Mouse (Mus musculus): Measurements from ENCODE around the gene Gm21663.
A peak's percentile ranks its signal among the peaks of the same experiment; 100 is the strongest.
"Not testable (repeated sequence)": the region's sequence is repeated elsewhere in the genome, so short reads cannot be mapped to it uniquely, and the experiment has no call there.

Gm21663 gene

DNA sequence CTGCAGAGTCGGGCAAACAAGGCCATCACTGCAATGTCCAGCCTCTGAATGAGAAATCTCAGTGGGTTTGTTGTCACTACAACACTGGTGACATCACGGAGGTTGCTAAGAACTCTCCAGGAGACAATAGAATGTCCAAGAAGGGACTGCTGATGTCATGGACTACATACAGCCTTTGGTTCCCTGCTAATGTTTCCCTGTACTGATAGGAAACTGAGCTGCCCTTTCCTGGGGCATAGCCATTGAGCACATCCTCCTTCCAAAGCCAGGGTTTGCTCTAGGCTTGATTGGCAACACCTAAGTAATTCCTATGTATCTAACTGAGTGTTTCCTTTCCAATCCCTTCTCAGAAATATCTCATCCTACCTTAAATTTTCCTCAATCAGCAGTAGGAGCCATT, at the start of gene Gm21663:
Gm21663 (minus strand) TSS at position 101 of the 400 bp plus-strand sequence.
- not testable (repeated sequence) for ATAC-seq (ENCODE audit: insufficient number of reproducible peaks, low FRiP score, low TSS enrichment)

GRCm38 (mm10) chr5:25988550-25988949, 46.4 kb upstream of the Gm21663 start, which contains the start of gene Gm21698:
Gene Gm21698, minus strand, starts transcription at chr5:25988650.
- ATAC-seq (ENCODE audit: insufficient number of reproducible peaks, low FRiP score, low TSS enrichment) = not testable (repeated sequence)

GRCm38 (mm10) chr5:25972563-25972962, 30.4 kb upstream of the Gm21663 start, which contains the start of gene Gm21680:
Gene Gm21680, minus strand, starts transcription at chr5:25972663.
- ATAC-seq (ENCODE audit: insufficient number of reproducible peaks, low FRiP score, low TSS enrichment) = not testable (repeated sequence)

GRCm38 (mm10) chr5:25957050-25957449, 14.9 kb upstream of the Gm21663 start:
- ATAC-seq (ENCODE audit: insufficient number of reproducible peaks, low FRiP score, low TSS enrichment) = peak; percentile 61

DNA sequence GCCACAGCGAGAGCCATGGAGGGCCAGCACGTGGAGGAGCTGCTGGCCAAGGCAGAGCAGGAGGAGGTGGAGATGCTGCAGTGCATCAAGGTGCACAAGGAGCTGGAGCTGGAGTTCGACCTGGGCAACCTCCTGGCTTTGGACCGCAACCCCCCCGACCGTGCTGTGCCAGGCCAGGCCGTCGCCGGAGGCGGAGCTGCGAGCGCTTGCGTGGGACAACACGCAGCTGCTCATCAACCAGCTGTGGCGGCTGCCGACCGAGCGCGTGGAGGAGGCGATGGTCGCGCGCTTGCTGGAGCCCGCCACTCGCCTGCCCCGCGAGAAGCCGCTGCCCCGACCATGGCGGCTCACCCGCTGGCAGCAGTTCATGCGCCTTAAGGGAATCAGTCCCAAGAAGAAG, 14.4 kb upstream of the Gm21663 start:
- ATAC-seq (ENCODE audit: insufficient number of reproducible peaks, low FRiP score, low TSS enrichment) = peak; percentile 45; the same call in 1 of the 2 replicates

DNA sequence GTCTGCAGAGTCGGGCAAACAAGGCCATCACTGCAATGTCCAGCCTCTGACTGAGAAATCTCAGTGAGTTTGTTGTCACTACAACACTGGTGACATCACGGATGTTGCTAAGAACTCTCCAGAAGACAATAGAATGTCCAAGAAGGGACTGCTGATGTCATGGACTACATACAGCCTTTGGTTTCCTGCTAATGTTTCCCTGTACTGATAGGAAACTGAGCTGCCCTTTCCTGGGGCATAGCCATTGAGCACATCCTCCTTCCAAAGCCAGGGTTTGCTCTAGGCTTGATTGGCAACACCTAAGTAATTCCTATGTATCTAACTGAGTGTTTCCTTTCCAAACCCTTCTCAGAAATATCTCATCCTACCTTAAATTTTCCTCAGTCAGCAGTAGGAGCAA, 12.1 kb upstream of the Gm21663 start, which contains the start of gene Gm21671:
Gm21671 (minus strand) TSS at position 101 of the 400 bp plus-strand sequence.
- ATAC-seq (ENCODE audit: insufficient number of reproducible peaks, low FRiP score, low TSS enrichment) = not testable (repeated sequence)

DNA sequence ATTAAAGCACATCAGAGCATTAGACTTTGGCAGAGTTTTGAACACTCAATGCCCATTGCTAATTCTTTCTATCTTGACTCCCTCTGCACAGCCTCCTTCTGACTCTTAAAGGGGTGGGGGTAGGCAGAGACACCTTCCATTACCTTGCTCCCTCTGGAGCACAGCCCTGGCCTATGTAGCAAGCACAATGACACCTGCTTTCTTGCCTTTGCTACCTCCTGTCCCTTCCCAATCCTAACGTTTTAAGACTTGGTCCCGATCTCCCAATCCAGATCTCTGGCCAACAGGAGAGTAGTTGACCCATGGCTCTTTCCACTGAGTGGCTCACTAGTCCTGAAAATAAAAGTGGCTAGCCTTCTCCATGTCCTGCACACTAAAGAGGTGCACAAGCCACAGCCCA, 3.2 kb upstream of the Gm21663 start:
- not testable (repeated sequence) for ATAC-seq (ENCODE audit: insufficient number of reproducible peaks, low FRiP score, low TSS enrichment)

DNA sequence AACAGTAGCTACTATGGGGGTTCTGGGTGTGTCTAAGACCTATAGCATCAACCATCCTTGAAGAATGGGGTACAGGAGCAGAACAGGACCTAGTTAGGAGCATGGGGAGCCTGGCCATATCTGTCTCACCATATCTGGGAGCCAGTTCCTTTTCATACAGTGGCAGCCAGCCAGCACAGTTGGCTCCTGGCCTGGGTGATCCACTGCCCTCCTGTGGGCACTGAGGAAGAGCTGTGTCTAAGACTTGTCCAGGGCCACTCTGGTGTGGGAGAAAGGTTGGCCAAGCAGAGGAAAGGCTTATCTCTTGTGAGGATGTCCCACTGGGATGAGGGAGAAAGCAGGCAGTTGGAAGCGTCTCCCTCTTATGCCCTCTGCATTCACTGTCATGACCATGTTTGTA, 50.9 kb downstream of the Gm21663 start:
- ATAC-seq (ENCODE audit: insufficient number of reproducible peaks, low FRiP score, low TSS enrichment) = peak; percentile 36; the same call in 1 of the 2 replicates

DNA sequence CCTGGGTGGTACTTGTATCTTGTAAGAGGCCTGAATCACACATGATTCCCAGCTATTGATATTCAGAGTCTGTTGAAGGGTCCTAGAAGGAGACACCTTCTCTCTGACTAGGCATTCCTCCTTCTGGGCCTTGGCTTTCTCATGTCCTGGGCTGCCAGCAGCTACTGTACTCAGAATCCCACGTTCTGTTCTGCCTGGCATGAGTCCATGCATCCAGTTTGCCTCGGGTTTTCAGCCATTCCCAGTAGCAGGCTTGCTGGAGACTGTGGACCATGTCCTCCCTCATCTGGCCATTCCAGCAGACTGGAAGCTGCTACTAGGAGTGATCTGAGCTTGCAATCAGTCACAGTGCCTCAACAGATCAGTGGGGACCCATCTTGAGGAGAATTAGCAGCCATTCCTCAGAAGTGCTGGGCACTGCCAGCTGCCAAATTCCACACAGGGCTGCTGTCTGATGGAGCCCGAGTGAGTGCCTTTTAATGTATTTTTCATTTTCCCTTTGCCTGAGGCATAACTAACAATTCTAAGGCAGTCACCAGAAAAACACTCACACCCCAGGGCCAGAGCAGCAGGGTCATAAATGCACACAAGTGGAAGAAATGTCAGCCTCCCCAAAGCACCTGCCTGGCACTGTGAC, 52.3 kb downstream of the Gm21663 start:
- ATAC-seq (ENCODE audit: insufficient number of reproducible peaks, low FRiP score, low TSS enrichment) = no peak

DNA sequence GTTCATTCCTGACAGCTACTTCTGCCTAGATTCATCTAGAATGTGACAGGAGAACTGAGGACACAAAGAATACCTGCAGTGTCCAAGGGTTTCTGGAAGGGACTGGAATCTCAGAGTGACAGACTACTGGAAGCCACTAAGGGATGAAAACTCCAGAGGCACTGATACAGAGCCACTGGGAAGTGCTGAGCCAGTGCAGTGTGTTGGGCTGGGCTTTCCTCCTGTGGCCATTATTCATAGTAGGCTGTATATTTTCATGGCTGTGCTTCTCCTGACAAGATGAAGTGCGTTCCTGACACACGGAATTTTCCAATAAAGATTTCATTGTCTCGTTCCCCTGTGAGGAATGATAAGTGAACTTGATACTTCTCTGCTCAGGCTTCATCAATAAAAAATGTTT, 55.5 kb downstream of the Gm21663 start:
- no peak for ATAC-seq (ENCODE audit: insufficient number of reproducible peaks, low FRiP score, low TSS enrichment)
